Mouse (Mus musculus) cortical plate, adult 2 months (tissue): ENCODE measurements at regions not wholly inside any gene's neighbourhood (a gene's known extent, or its start where the extent isn't known, plus 50 kb on each side); places are given as distances from the start of the nearest gene placed in this dataset.

Experiments
- CTCF ChIP-seq: fragments of 200-500 bp; IDR thresholded peaks from 2 replicates; pipeline ENCODE4 v1.5.1; 2011; ENCODE audit warnings: mild to moderate bottlenecking, control low read depth, low read length; ENCODE audit not compliant: insufficient read depth; ENCODE audit errors: extremely low read depth
- POLR2A ChIP-seq: fragments of 200-500 bp; IDR thresholded peaks from 2 replicates; pipeline ENCODE4 v1.6.1; 2011; ENCODE audit warnings: mild to moderate bottlenecking, low read length, control low read depth; ENCODE audit not compliant: insufficient read depth; ENCODE audit errors: extremely low read depth

- TF ChIP-seq CTCF: no peak
- TF ChIP-seq POLR2A: no peak
Observed at GRCm38 (mm10) chr10:66913187-66913586, 182.7 kb upstream of the Jmjd1c start.
